Mouse (Mus musculus): ENCODE data around the gene Enoph1. TPM values are rescaled to one million over a fixed set of nuclear protein-coding genes. Genes with fewer than 3 reads are reported as not detected.

Gene Enoph1
- polyA plus RNA-seq, 1 experiment from 2014 or later, result 48.2 TPM

GRCm38 (mm10) chr5:100040281-100040784 is 548 bp downstream of the Enoph1 start:
- peak overlapping the region; percentile 77 for H3K4me2 ChIP-seq
- WGBS, result under 1% methylated on average over 19 of the region's 19 CpGs
- peak overlapping the region; percentile 99 for H3K9ac ChIP-seq (replicated peaks)
- H3K27me3 ChIP-seq, result no peaks in the 10 kb centered on the region
- peaks cover 27% of the 10 kb centered on the region for H3K4me1 ChIP-seq (replicated peaks)
- peaks cover 27% of the 10 kb centered on the region for H3K36me3 ChIP-seq
- peak overlapping the region; percentile 93 for H3K4me3 ChIP-seq (replicated peaks)
- H3K27ac ChIP-seq, result peak overlapping the region; percentile 99
- H3K9me3 ChIP-seq, result no peaks in the 10 kb centered on the region
- no peak for ATAC-seq (ENCODE audit: insufficient number of reproducible peaks, insufficient read depth, low FRiP score, low TSS enrichment, low read depth)

- H3K27me3 ChIP-seq, result no peaks in the 10 kb centered on the region
- 92% methylated on average over 4 of the region's 4 CpGs for WGBS
- H3K27ac ChIP-seq, result no peak overlapping the region
- H3K9me3 ChIP-seq, result no peaks in the 10 kb centered on the region
- peak overlapping the region; percentile 77 for H3K4me2 ChIP-seq
- H3K4me1 ChIP-seq (replicated peaks), result peaks cover 23% of the 10 kb centered on the region
- H3K4me3 ChIP-seq (replicated peaks), result peak overlapping the region; percentile 93; the same call in 1 of the 2 replicates
- no peak overlapping the region for H3K9ac ChIP-seq (replicated peaks)
- no peak for ATAC-seq (ENCODE audit: insufficient number of reproducible peaks, insufficient read depth, low FRiP score, low TSS enrichment, low read depth)
- H3K36me3 ChIP-seq, result peaks cover 18% of the 10 kb centered on the region
These were observed 1.5 kb downstream of the Enoph1 start for GRCm38 (mm10) chr5:100041272-100041671.

GRCm38 (mm10) chr5:100042467-100042866 is 2.7 kb downstream of the Enoph1 start:
- Histone ChIP-seq H3K9me3 (no peaks in the 10 kb centered on the region), H3K4me2 (no peak overlapping the region), H3K4me1 (replicated peaks) (peaks cover 18% of the 10 kb centered on the region; the same call in 1 of the 2 replicates), H3K36me3 (peaks cover 6% of the 10 kb centered on the region; the same call in 1 of the 2 replicates), H3K9ac (replicated peaks) (no peak overlapping the region), H3K4me3 (replicated peaks) (no peak overlapping the region), H3K27ac (no peak overlapping the region), H3K27me3 (no peaks in the 10 kb centered on the region)
- ATAC-seq (ENCODE audit: insufficient number of reproducible peaks, insufficient read depth, low FRiP score, low TSS enrichment, low read depth), result no peak
- WGBS, result 92% methylated on average over 8 of the region's 8 CpGs

- H3K9me3 ChIP-seq, result no peaks in the 10 kb centered on the region
- no peaks in the 10 kb centered on the region for H3K27me3 ChIP-seq
- peaks cover 24% of the 10 kb centered on the region for H3K4me1 ChIP-seq (replicated peaks)
- H3K36me3 ChIP-seq, result 0 out of 2 replicates have a peak, but pooled peaks cover 3% of the 10 kb centered on the region
- H3K27ac ChIP-seq, result no peak overlapping the region
- no peak overlapping the region for H3K9ac ChIP-seq (replicated peaks)
- ATAC-seq (ENCODE audit: insufficient number of reproducible peaks, insufficient read depth, low FRiP score, low TSS enrichment, low read depth), result no peak
- 88% methylated on average over 5 of the region's 5 CpGs for WGBS
- no peak overlapping the region for H3K4me3 ChIP-seq (replicated peaks)
- H3K4me2 ChIP-seq, result no peak overlapping the region
These were observed 3.6 kb downstream of the Enoph1 start for GRCm38 (mm10) chr5:100043361-100043760.

GRCm38 (mm10) chr5:100044030-100044429 is 4.2 kb downstream of the Enoph1 start:
- Histone ChIP-seq H3K36me3 (0 out of 2 replicates have a peak, but pooled peaks cover 3% of the 10 kb centered on the region), H3K27me3 (no peaks in the 10 kb centered on the region), H3K9ac (replicated peaks) (no peak overlapping the region), H3K4me3 (replicated peaks) (no peak overlapping the region), H3K27ac (no peak overlapping the region), H3K4me2 (no peak overlapping the region), H3K4me1 (replicated peaks) (peaks cover 30% of the 10 kb centered on the region), H3K9me3 (no peaks in the 10 kb centered on the region)
- WGBS, result 82% methylated on average over 4 of the region's 4 CpGs
- no peak for ATAC-seq (ENCODE audit: insufficient number of reproducible peaks, insufficient read depth, low FRiP score, low TSS enrichment, low read depth)

GRCm38 (mm10) chr5:100044621-100045020 is 4.8 kb downstream of the Enoph1 start:
- Histone ChIP-seq H3K27me3 (no peaks in the 10 kb centered on the region), H3K27ac (no peak overlapping the region), H3K9ac (replicated peaks) (no peak overlapping the region), H3K4me2 (no peak overlapping the region), H3K9me3 (no peaks in the 10 kb centered on the region), H3K36me3 (0 out of 2 replicates have a peak, but pooled peaks cover 3% of the 10 kb centered on the region), H3K4me1 (replicated peaks) (peaks cover 35% of the 10 kb centered on the region), H3K4me3 (replicated peaks) (no peak overlapping the region)
- 83% methylated on average over 5 of the region's 5 CpGs for WGBS
- no peak for ATAC-seq (ENCODE audit: insufficient number of reproducible peaks, insufficient read depth, low FRiP score, low TSS enrichment, low read depth)

DNA sequence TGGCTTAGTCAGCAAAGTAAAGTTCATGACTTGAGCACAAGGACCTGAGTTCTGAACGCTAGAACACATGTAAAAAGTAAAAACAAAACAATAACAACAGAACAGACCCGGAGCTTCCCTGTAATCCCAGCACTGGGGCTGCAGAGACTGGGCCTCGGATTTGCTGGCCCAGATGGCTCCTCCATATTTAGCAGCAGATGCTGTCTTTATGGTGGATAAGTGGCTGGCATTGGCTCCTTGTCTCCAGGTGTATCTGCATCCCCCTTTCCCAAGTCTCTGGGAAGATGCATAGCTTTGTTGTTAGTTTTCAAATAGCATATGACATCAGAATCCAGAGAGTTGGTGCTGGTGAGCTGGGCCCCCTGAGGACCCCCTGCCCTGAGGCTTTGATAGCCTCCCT is 6.3 kb downstream of the Enoph1 start:
- H3K9ac ChIP-seq (replicated peaks), result no peak overlapping the region
- H3K27me3 ChIP-seq, result no peaks in the 10 kb centered on the region
- peaks cover 6% of the 10 kb centered on the region; the same call in 1 of the 2 replicates for H3K9me3 ChIP-seq
- peaks cover 13% of the 10 kb centered on the region; the same call in 1 of the 2 replicates for H3K36me3 ChIP-seq
- H3K4me2 ChIP-seq, result no peak overlapping the region
- ATAC-seq (ENCODE audit: insufficient number of reproducible peaks, insufficient read depth, low FRiP score, low TSS enrichment, low read depth), result no peak
- no peak overlapping the region for H3K4me3 ChIP-seq (replicated peaks)
- H3K27ac ChIP-seq, result no peak overlapping the region
- 81% methylated on average over 3 of the region's 3 CpGs for WGBS
- H3K4me1 ChIP-seq (replicated peaks), result peaks cover 29% of the 10 kb centered on the region

DNA sequence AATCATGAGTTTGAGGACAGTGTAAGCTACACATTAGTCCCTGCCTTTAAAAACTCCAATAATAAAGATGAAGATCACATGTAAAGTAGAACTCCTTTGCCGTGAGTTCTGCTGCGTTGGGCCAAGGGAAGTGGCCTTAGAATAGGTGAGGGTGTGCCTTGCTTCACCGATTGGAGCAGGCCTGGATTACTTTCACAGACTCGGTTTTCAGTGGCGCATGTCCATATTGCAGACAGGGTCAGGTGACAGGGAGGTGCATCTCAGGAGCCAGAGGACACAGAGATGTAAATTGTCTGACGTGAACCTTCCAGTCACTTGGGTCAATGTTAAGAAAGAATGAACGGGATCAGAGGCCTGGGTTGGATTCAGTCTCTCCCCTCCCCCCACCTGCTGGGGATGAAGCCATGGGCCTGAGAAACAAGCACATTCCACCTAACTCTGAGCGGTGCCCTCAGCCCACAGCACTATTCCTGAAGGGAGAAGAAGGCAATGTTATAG is 7.4 kb downstream of the Enoph1 start:
- Histone ChIP-seq H3K36me3 (peaks cover 17% of the 10 kb centered on the region; the same call in 1 of the 2 replicates), H3K27me3 (no peaks in the 10 kb centered on the region), H3K9me3 (peaks cover 6% of the 10 kb centered on the region; the same call in 1 of the 2 replicates), H3K4me3 (replicated peaks) (no peak overlapping the region), H3K4me2 (no peak overlapping the region), H3K9ac (replicated peaks) (no peak overlapping the region), H3K27ac (no peak overlapping the region), H3K4me1 (replicated peaks) (peaks cover 26% of the 10 kb centered on the region)
- no peak for ATAC-seq (ENCODE audit: insufficient number of reproducible peaks, insufficient read depth, low FRiP score, low TSS enrichment, low read depth)
- 67% methylated on average over 8 of the region's 8 CpGs for WGBS

DNA sequence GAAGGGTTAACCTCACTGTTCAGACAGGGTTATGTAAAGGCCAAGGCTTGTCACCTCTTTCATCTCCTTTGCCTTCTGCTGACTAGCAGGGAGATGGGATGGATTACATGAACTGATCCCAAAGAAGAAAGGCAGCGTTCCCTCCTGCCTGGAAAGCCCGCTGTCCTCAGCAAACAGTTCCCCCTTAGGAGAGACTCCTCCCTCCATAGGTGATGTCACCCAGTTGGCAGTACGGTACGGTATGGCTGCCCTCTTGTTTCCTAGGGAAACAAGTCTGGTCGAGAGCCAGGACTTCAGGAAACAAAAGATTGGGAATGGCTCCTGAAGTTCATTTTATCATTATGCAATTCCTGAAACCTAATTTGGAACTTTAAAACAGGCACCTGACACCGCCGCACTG is 8.1 kb downstream of the Enoph1 start:
- Histone ChIP-seq H3K4me2 (no peak overlapping the region), H3K9me3 (peaks cover 6% of the 10 kb centered on the region; the same call in 1 of the 2 replicates), H3K4me3 (replicated peaks) (no peak overlapping the region), H3K27ac (no peak overlapping the region), H3K4me1 (replicated peaks) (peaks cover 26% of the 10 kb centered on the region), H3K36me3 (peaks cover 21% of the 10 kb centered on the region; the same call in 1 of the 2 replicates), H3K27me3 (no peaks in the 10 kb centered on the region), H3K9ac (replicated peaks) (no peak overlapping the region)
- no peak for ATAC-seq (ENCODE audit: insufficient number of reproducible peaks, insufficient read depth, low FRiP score, low TSS enrichment, low read depth)
- WGBS, result 76% methylated on average over 7 of the region's 7 CpGs

- 89% methylated on average over 3 of the region's 3 CpGs for WGBS
- peaks cover 6% of the 10 kb centered on the region; the same call in 1 of the 2 replicates for H3K9me3 ChIP-seq
- H3K9ac ChIP-seq (replicated peaks), result no peak overlapping the region
- H3K27ac ChIP-seq, result no peak overlapping the region
- H3K4me3 ChIP-seq (replicated peaks), result no peak overlapping the region
- H3K4me2 ChIP-seq, result no peak overlapping the region
- H3K27me3 ChIP-seq, result no peaks in the 10 kb centered on the region
- H3K4me1 ChIP-seq (replicated peaks), result peaks cover 36% of the 10 kb centered on the region
- H3K36me3 ChIP-seq, result peaks cover 22% of the 10 kb centered on the region; the same call in 1 of the 2 replicates
- no peak for ATAC-seq (ENCODE audit: insufficient number of reproducible peaks, insufficient read depth, low FRiP score, low TSS enrichment, low read depth)
These were observed 10.1 kb downstream of the Enoph1 start for GRCm38 (mm10) chr5:100049904-100050303.

DNA sequence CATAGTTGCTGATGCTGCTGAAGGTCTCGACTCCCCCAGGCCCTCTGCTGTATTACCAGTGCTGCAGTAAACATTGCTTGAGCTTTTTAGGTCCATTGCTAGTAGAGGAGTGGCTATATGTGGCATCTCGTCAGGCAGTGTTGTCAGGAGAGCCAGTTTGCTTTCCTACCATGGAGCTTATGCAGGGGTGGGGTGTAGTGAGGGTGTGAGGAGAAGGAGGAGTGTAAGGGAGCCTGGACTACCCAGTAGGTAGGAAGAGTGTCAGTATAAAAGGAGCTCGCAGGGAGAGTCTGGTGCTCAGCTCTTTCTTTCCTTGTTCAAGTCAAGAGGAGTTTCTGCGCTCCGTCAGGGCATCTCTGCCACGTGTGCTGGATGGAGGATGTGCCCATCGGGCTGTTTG is 12.9 kb downstream of the Enoph1 start:
- WGBS, result 94% methylated on average over 7 of the region's 7 CpGs
- H3K27ac ChIP-seq, result no peak overlapping the region
- H3K36me3 ChIP-seq, result peaks cover 22% of the 10 kb centered on the region; the same call in 1 of the 2 replicates
- no peak overlapping the region for H3K4me3 ChIP-seq (replicated peaks)
- peaks cover 6% of the 10 kb centered on the region; the same call in 1 of the 2 replicates for H3K9me3 ChIP-seq
- H3K4me1 ChIP-seq (replicated peaks), result peaks cover 35% of the 10 kb centered on the region
- no peak overlapping the region for H3K4me2 ChIP-seq
- H3K9ac ChIP-seq (replicated peaks), result no peak overlapping the region
- no peak for ATAC-seq (ENCODE audit: insufficient number of reproducible peaks, insufficient read depth, low FRiP score, low TSS enrichment, low read depth)
- H3K27me3 ChIP-seq, result no peaks in the 10 kb centered on the region
